Mouse (Mus musculus): Measurements from ENCODE around the gene Ikzf2.

Gene Ikzf2

GRCm38 (mm10) chr1:69659779-69660178 is 27.3 kb downstream of the Ikzf2 start:
- no peak for DNase-seq (ENCODE audit: low spot score in 2 of 2)

- no peak for DNase-seq (ENCODE audit: low spot score in 2 of 2)
Measured at GRCm38 (mm10) chr1:69658051-69658450, 29.0 kb downstream of the Ikzf2 start.

- DNase-seq (ENCODE audit: low spot score in 2 of 2): no peak
Measured at GRCm38 (mm10) chr1:69657455-69657854, 29.6 kb downstream of the Ikzf2 start.

- DNase-seq (ENCODE audit: low spot score in 2 of 2): no peak
Measured at GRCm38 (mm10) chr1:69656929-69657328, 30.1 kb downstream of the Ikzf2 start.

- no peak for DNase-seq (ENCODE audit: low spot score in 2 of 2)
Measured at GRCm38 (mm10) chr1:69656047-69656782, 30.8 kb downstream of the Ikzf2 start.

- no peak for DNase-seq (ENCODE audit: low spot score in 2 of 2)
Measured at GRCm38 (mm10) chr1:69655368-69655767, 31.7 kb downstream of the Ikzf2 start.

GRCm38 (mm10) chr1:69654955-69655354 is 32.1 kb downstream of the Ikzf2 start:
- no peak for DNase-seq (ENCODE audit: low spot score in 2 of 2)

GRCm38 (mm10) chr1:69653419-69653818 is 33.6 kb downstream of the Ikzf2 start:
- DNase-seq (ENCODE audit: low spot score in 2 of 2): no peak

GRCm38 (mm10) chr1:69643138-69643537 is 43.9 kb downstream of the Ikzf2 start:
- DNase-seq (ENCODE audit: low spot score in 2 of 2): no peak

GRCm38 (mm10) chr1:69641986-69642385 is 45.1 kb downstream of the Ikzf2 start:
- no peak for DNase-seq (ENCODE audit: low spot score in 2 of 2)

GRCm38 (mm10) chr1:69638321-69638720 is 48.7 kb downstream of the Ikzf2 start:
- DNase-seq (ENCODE audit: low spot score in 2 of 2): no peak

- no peak for DNase-seq (ENCODE audit: low spot score in 2 of 2)
Measured at GRCm38 (mm10) chr1:69637907-69638306, 49.1 kb downstream of the Ikzf2 start.

- DNase-seq (ENCODE audit: low spot score in 2 of 2): no peak
Measured at GRCm38 (mm10) chr1:69634259-69634658, 52.8 kb downstream of the Ikzf2 start.

- no peak for DNase-seq (ENCODE audit: low spot score in 2 of 2)
Measured at GRCm38 (mm10) chr1:69630508-69630907, 56.5 kb downstream of the Ikzf2 start.

GRCm38 (mm10) chr1:69629513-69629912 is 57.5 kb downstream of the Ikzf2 start:
- DNase-seq (ENCODE audit: low spot score in 2 of 2): no peak

GRCm38 (mm10) chr1:69612076-69612475 is 75.0 kb downstream of the Ikzf2 start:
- no peak for DNase-seq (ENCODE audit: low spot score in 2 of 2)

- DNase-seq (ENCODE audit: low spot score in 2 of 2): no peak
Measured at GRCm38 (mm10) chr1:69611204-69611725, 75.8 kb downstream of the Ikzf2 start.

- no peak for DNase-seq (ENCODE audit: low spot score in 2 of 2)
Measured at GRCm38 (mm10) chr1:69610791-69611190, 76.3 kb downstream of the Ikzf2 start.

GRCm38 (mm10) chr1:69608846-69609245 is 78.2 kb downstream of the Ikzf2 start:
- no peak for DNase-seq (ENCODE audit: low spot score in 2 of 2)

GRCm38 (mm10) chr1:69606844-69607243 is 80.2 kb downstream of the Ikzf2 start:
- no peak for DNase-seq (ENCODE audit: low spot score in 2 of 2)

- no peak for DNase-seq (ENCODE audit: low spot score in 2 of 2)
Measured at GRCm38 (mm10) chr1:69604213-69604612, 82.8 kb downstream of the Ikzf2 start.

- DNase-seq (ENCODE audit: low spot score in 2 of 2): no peak
Measured at GRCm38 (mm10) chr1:69600954-69601353, 86.1 kb downstream of the Ikzf2 start.

GRCm38 (mm10) chr1:69599074-69599772 is 87.8 kb downstream of the Ikzf2 start:
- DNase-seq (ENCODE audit: low spot score in 2 of 2): no peak
